Mouse (Mus musculus) spleen, adult 2 months (tissue): ENCODE measurements around the gene Clpb. TPM values are rescaled to one million over a fixed set of nuclear protein-coding genes. Genes with fewer than 3 reads are reported as not detected.

ENCODE experiments used
- DNase-seq, 2 experiments: peaks; one replicate each; pipeline versions ENCODE4 v3.0.0 to v3.0.0-alpha.2; 2012 to 2021; ENCODE audit warnings: low spot score in 2 of 2, low read depth in 1 of 2
- H3K27ac ChIP-seq: fragments of 200-500 bp; 2 replicates; pipeline ENCODE4 v1.5.1; 2012; ENCODE audit warnings: low read length, inconsistent platforms; ENCODE audit not compliant: insufficient read depth
- H3K27me3 ChIP-seq: fragments of 200-500 bp; 2 replicates; pipeline ENCODE4 v1.6.1; 2012; ENCODE audit warnings: mild to moderate bottlenecking, moderate library complexity, low read length, inconsistent platforms; ENCODE audit not compliant: control insufficient read depth, insufficient read depth
- H3K36me3 ChIP-seq: fragments of 200-500 bp; 2 replicates; pipeline ENCODE4 v1.6.1; 2012; ENCODE audit warnings: mild to moderate bottlenecking, low read length, inconsistent platforms; ENCODE audit not compliant: control insufficient read depth, insufficient read depth
- H3K4me1 ChIP-seq: fragments of 200-500 bp; 2 replicates; pipeline ENCODE4 v1.6.1; 2011; ENCODE audit warnings: inconsistent platforms; ENCODE audit not compliant: control insufficient read depth, insufficient read depth, insufficient read length
- H3K4me3 ChIP-seq: fragments of 200-500 bp; 2 replicates; pipeline ENCODE4 v1.5.1; 2011; ENCODE audit warnings: mild to moderate bottlenecking, inconsistent platforms; ENCODE audit not compliant: insufficient read depth, insufficient read length; ENCODE audit errors: extremely low read depth
- CTCF ChIP-seq: fragments of 200-500 bp; IDR thresholded peaks from 2 replicates; pipeline ENCODE4 v1.5.1; 2011; ENCODE audit warnings: mild to moderate bottlenecking, inconsistent platforms; ENCODE audit not compliant: insufficient read depth, insufficient read length, insufficient replicate concordance; ENCODE audit errors: extremely low read depth
- POLR2A ChIP-seq: fragments of 200-500 bp; IDR thresholded peaks from 2 replicates; pipeline ENCODE4 v1.6.1; 2011; ENCODE audit warnings: low read depth, low read length, inconsistent platforms
- WGBS: fragments of 180-500 bp; shearing (Covaris S2); methylation state at CpG from one replicate; pipeline ENCODE4 v1.1.7; 2018; 5-methylcytosine and 5-hydroxymethylcytosine counted together
- polyA plus RNA-seq: library from polyadenylated mRNA; depleted of rRNA; stranded (reverse); fragments of >200 nt; gene quantifications from 2 replicates; pipeline ENCODE4 v1.2.3, GENCODE M21; 2012

Clpb gene
- polyA plus RNA-seq, 1 experiment = 6.5 TPM

DNA sequence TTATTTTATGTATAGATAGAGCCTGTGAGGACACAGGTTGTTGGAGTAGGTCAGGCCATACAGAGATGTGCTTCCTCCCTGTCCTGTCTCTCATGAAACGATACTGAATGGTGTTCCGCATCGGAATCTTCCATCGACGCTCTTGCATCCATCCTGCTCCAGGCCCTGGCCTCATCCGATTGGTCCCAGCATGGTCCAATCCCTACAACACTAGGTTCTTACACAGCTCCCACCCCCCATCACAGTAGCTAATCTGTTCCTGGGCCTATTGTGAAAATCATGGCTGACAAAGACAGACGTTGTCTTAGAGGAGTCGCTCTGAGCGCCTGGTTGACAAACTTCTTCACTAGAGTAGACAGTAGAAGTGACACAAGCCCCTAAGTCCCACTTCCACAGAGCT, 13.7 kb upstream of the Clpb start:
- WGBS = 94% methylated on average over 9 of the region's 9 CpGs
- Histone ChIP-seq H3K36me3 (no peaks in the 10 kb centered on the region), H3K4me3 (no peak overlapping the region), H3K4me1 (no peaks in the 10 kb centered on the region; the same call in 1 of the 2 replicates), H3K27ac (no peak overlapping the region), H3K27me3 (no peaks in the 10 kb centered on the region)
- TF ChIP-seq CTCF (no peak), POLR2A (no peak)
- no peak for DNase-seq

DNA sequence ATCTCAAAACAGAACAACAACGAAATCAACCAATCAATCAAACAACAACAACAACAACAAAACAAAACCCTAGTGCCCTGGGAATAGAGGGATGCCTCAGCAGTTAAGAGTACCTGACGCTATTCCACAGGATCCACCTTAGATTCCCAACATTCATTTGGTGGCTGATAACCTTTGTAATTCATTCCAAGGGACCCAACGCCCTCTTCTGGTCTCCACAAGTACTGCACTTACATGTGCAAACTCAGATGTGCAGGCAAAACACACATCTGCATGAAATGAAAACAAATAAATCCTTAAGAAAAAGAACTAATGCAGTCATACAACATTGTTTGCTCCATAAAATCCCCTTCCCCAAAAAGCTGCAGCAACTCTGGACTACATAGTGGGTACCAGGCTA, 12.9 kb upstream of the Clpb start:
- no peak overlapping the region for H3K4me3 ChIP-seq
- no peak overlapping the region for H3K27ac ChIP-seq
- H3K27me3 ChIP-seq = no peaks in the 10 kb centered on the region
- 59% methylated on average over 3 of the region's 3 CpGs for WGBS
- H3K36me3 ChIP-seq = no peaks in the 10 kb centered on the region
- no peaks in the 10 kb centered on the region; the same call in 1 of the 2 replicates for H3K4me1 ChIP-seq
- TF ChIP-seq CTCF (no peak), POLR2A (no peak)
- peak in 1 of 2 experiments; percentile 11 for DNase-seq

DNA sequence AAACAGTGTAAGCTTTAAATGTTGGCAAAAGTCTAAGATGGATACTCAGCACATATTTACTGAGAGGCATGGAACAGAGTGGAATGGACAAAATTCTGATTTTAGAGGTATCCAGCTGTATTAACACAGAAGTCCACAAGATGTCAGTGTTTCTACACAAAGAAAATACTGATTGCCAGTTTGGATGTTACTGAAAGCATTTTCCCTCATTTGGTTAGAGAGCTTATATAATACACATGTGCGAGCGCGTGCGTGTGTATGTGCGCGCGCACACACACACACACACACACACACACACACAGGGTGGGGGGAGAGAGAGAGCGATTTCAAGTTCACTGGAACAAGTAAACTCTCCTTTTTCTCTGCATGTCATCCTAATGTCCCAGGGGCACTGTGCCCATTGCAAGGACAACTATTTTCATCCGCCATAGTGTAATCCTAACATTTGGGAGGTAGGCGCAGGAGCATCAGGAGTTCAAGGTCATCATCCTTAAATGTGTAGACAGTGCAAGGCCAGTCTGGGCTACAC, 9.7 kb upstream of the Clpb start:
- Histone ChIP-seq H3K4me1 (no peaks in the 10 kb centered on the region; the same call in 1 of the 2 replicates), H3K27me3 (no peaks in the 10 kb centered on the region), H3K4me3 (no peak overlapping the region), H3K36me3 (no peaks in the 10 kb centered on the region), H3K27ac (no peak overlapping the region)
- TF ChIP-seq POLR2A (no peak), CTCF (no peak)
- no peak for DNase-seq
- WGBS = 25% methylated on average over 10 of the region's 10 CpGs

- WGBS = 78% methylated on average over 4 of the region's 4 CpGs
- H3K4me3 ChIP-seq = no peak overlapping the region
- DNase-seq = no peak
- no peaks in the 10 kb centered on the region for H3K27me3 ChIP-seq
- TF ChIP-seq CTCF (no peak), POLR2A (no peak)
- H3K27ac ChIP-seq = no peak overlapping the region
- H3K4me1 ChIP-seq = no peaks in the 10 kb centered on the region; the same call in 1 of the 2 replicates
- H3K36me3 ChIP-seq = no peaks in the 10 kb centered on the region
Measured at GRCm38 (mm10) chr7:101654936-101655335, 8.5 kb upstream of the Clpb start.

GRCm38 (mm10) chr7:101662006-101662405, 1.4 kb upstream of the Clpb start:
- no peak overlapping the region for H3K27ac ChIP-seq
- no peak for TF ChIP-seq POLR2A
- TF ChIP-seq CTCF = no peak
- no peaks in the 10 kb centered on the region for H3K27me3 ChIP-seq
- no peaks in the 10 kb centered on the region for H3K36me3 ChIP-seq
- peaks cover 6% of the 10 kb centered on the region; the same call in 1 of the 2 replicates for H3K4me1 ChIP-seq
- H3K4me3 ChIP-seq = no peak overlapping the region
- no peak for DNase-seq
- WGBS = 89% methylated on average over 1 of the region's 1 CpGs

- Histone ChIP-seq H3K36me3 (no peaks in the 10 kb centered on the region), H3K4me3 (no peak overlapping the region), H3K27me3 (no peaks in the 10 kb centered on the region), H3K27ac (no peak overlapping the region), H3K4me1 (peaks cover 6% of the 10 kb centered on the region; the same call in 1 of the 2 replicates)
- WGBS = 64% methylated on average over 3 of the region's 3 CpGs
- TF ChIP-seq POLR2A = no peak
- TF ChIP-seq CTCF = peak; percentile 16; the same call in 1 of the 2 replicates
- no peak for DNase-seq
Measured at GRCm38 (mm10) chr7:101666581-101666980, 3.1 kb downstream of the Clpb start.

DNA sequence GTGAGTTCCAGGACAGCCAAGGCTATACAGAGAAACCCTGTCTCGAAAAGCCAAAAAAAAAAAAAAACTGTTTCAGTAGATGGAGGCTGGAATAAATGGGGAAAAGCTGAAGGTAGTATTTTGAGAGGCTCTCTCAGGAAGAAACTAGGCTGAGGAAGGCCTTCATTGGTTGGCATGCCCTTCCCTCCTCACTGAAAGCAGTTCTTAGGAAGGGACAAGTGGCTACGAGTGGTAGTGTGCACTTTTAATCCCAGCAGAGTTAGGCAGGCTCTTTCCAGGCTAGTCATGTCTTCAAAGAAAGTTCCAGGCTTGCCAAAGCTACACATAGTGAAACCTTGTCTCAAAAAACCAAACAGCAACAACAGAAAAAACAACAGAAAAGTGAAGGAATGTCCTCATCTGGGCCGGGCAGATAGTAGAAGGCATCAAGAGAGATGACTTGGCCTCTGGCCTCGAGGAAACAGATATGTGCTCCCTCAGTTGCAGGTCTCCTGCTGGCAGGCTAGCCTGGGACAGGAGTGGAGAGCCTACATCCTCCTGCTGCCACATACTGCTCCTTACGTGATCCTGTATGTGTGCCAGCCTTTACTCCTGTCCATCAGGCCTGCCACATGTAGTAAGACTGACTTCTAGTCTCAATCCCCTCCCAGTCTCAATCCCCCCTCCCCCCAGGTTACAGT, 8.3 kb downstream of the Clpb start:
- H3K27me3 ChIP-seq = no peaks in the 10 kb centered on the region
- H3K4me3 ChIP-seq = no peak overlapping the region
- no peaks in the 10 kb centered on the region for H3K36me3 ChIP-seq
- TF ChIP-seq CTCF (no peak), POLR2A (no peak)
- no peak for DNase-seq
- WGBS = 78% methylated on average over 5 of the region's 5 CpGs
- peaks cover 6% of the 10 kb centered on the region; the same call in 1 of the 2 replicates for H3K4me1 ChIP-seq
- no peak overlapping the region for H3K27ac ChIP-seq
